Mouse (Mus musculus): Measurements from ENCODE around the gene Zfp638. TPM values are rescaled to one million over a fixed set of nuclear protein-coding genes. Genes with fewer than 3 reads are reported as not detected.

Zfp638 gene
- total and polyA plus RNA-seq, 2 experiments: 5.0 to 47.0 TPM

GRCm38 (mm10) chr6:83891251-83891650, 24.3 kb downstream of the Zfp638 start:
- Histone ChIP-seq H3K4me1 (ENCODE audit: control insufficient read depth, insufficient read depth, low read length) (no peaks in the 10 kb centered on the region), H3K27ac (replicated peaks; ENCODE audit: insufficient read depth, low read depth, low read length) (no peak overlapping the region), H3K4me3 (ENCODE audit: insufficient read depth, low read depth, low read length) (no peak overlapping the region), H3K9ac (ENCODE audit: low read depth, low read length) (no peak overlapping the region), H3K27me3 (ENCODE audit: control insufficient read depth, insufficient read depth, low read length) (no peaks in the 10 kb centered on the region), H3K79me2 (ENCODE audit: control insufficient read depth, insufficient read depth, low read length) (no peaks in the 10 kb centered on the region), H3K36me3 (ENCODE audit: control insufficient read depth, insufficient read depth, low read length) (no peaks in the 10 kb centered on the region)
- DNase-seq (ENCODE audit: extremely low read depth, low read depth, low spot score): no peak
- WGBS: 86% methylated on average over 5 of the region's 5 CpGs
- TF ChIP-seq CTCF (IDR thresholded peaks at IDR 0.05; ENCODE audit: low read depth, low read length) (no peak), POLR2A (IDR thresholded peaks at IDR 0.05; ENCODE audit: extremely low read depth, insufficient read depth, low read length) (no peak)

GRCm38 (mm10) chr6:83891687-83892086, 24.8 kb downstream of the Zfp638 start:
- no peaks in the 10 kb centered on the region for H3K36me3 ChIP-seq (ENCODE audit: control insufficient read depth, insufficient read depth, low read length)
- no peak overlapping the region for H3K9ac ChIP-seq (ENCODE audit: low read depth, low read length)
- no peak for DNase-seq (ENCODE audit: extremely low read depth, low read depth, low spot score)
- no peak overlapping the region for H3K27ac ChIP-seq (replicated peaks; ENCODE audit: insufficient read depth, low read depth, low read length)
- TF ChIP-seq CTCF (IDR thresholded peaks at IDR 0.05; ENCODE audit: low read depth, low read length): no peak
- no peak for TF ChIP-seq POLR2A (IDR thresholded peaks at IDR 0.05; ENCODE audit: extremely low read depth, insufficient read depth, low read length)
- 92% methylated on average over 2 of the region's 2 CpGs for WGBS
- no peaks in the 10 kb centered on the region for H3K4me1 ChIP-seq (ENCODE audit: control insufficient read depth, insufficient read depth, low read length)
- H3K27me3 ChIP-seq (ENCODE audit: control insufficient read depth, insufficient read depth, low read length): no peaks in the 10 kb centered on the region
- no peaks in the 10 kb centered on the region for H3K79me2 ChIP-seq (ENCODE audit: control insufficient read depth, insufficient read depth, low read length)
- H3K4me3 ChIP-seq (ENCODE audit: insufficient read depth, low read depth, low read length): no peak overlapping the region

GRCm38 (mm10) chr6:83893086-83893485, 26.2 kb downstream of the Zfp638 start:
- no peaks in the 10 kb centered on the region for H3K4me1 ChIP-seq (ENCODE audit: control insufficient read depth, insufficient read depth, low read length)
- no peaks in the 10 kb centered on the region for H3K36me3 ChIP-seq (ENCODE audit: control insufficient read depth, insufficient read depth, low read length)
- H3K79me2 ChIP-seq (ENCODE audit: control insufficient read depth, insufficient read depth, low read length): no peaks in the 10 kb centered on the region
- no peak overlapping the region for H3K4me3 ChIP-seq (ENCODE audit: insufficient read depth, low read depth, low read length)
- H3K27ac ChIP-seq (replicated peaks; ENCODE audit: insufficient read depth, low read depth, low read length): no peak overlapping the region
- TF ChIP-seq POLR2A (IDR thresholded peaks at IDR 0.05; ENCODE audit: extremely low read depth, insufficient read depth, low read length) (no peak), CTCF (IDR thresholded peaks at IDR 0.05; ENCODE audit: low read depth, low read length) (no peak)
- H3K27me3 ChIP-seq (ENCODE audit: control insufficient read depth, insufficient read depth, low read length): no peaks in the 10 kb centered on the region
- no peak for DNase-seq (ENCODE audit: extremely low read depth, low read depth, low spot score)
- WGBS: 100% methylated on average over 1 of the region's 1 CpGs
- H3K9ac ChIP-seq (ENCODE audit: low read depth, low read length): no peak overlapping the region

- Histone ChIP-seq H3K4me3 (ENCODE audit: insufficient read depth, low read depth, low read length) (no peak overlapping the region), H3K79me2 (ENCODE audit: control insufficient read depth, insufficient read depth, low read length) (no peaks in the 10 kb centered on the region), H3K27me3 (ENCODE audit: control insufficient read depth, insufficient read depth, low read length) (no peaks in the 10 kb centered on the region), H3K4me1 (ENCODE audit: control insufficient read depth, insufficient read depth, low read length) (no peaks in the 10 kb centered on the region), H3K27ac (replicated peaks; ENCODE audit: insufficient read depth, low read depth, low read length) (no peak overlapping the region), H3K36me3 (ENCODE audit: control insufficient read depth, insufficient read depth, low read length) (no peaks in the 10 kb centered on the region), H3K9ac (ENCODE audit: low read depth, low read length) (no peak overlapping the region)
- 94% methylated on average over 1 of the region's 1 CpGs for WGBS
- TF ChIP-seq CTCF (IDR thresholded peaks at IDR 0.05; ENCODE audit: low read depth, low read length): no peak
- no peak for TF ChIP-seq POLR2A (IDR thresholded peaks at IDR 0.05; ENCODE audit: extremely low read depth, insufficient read depth, low read length)
- no peak for DNase-seq (ENCODE audit: extremely low read depth, low read depth, low spot score)
Measured at GRCm38 (mm10) chr6:83893584-83893983, 26.7 kb downstream of the Zfp638 start.

- no peaks in the 10 kb centered on the region for H3K27me3 ChIP-seq (ENCODE audit: control insufficient read depth, insufficient read depth, low read length)
Measured at GRCm38 (mm10) chr6:83899142-83899541, 32.2 kb downstream of the Zfp638 start.

GRCm38 (mm10) chr6:83905276-83905675, 38.4 kb downstream of the Zfp638 start:
- no peak overlapping the region for H3K4me3 ChIP-seq (ENCODE audit: insufficient read depth, low read depth, low read length)
- DNase-seq (ENCODE audit: extremely low read depth, low read depth, low spot score): peak; percentile 21
- no peaks in the 10 kb centered on the region for H3K79me2 ChIP-seq (ENCODE audit: control insufficient read depth, insufficient read depth, low read length)
- no peaks in the 10 kb centered on the region for H3K27me3 ChIP-seq (ENCODE audit: control insufficient read depth, insufficient read depth, low read length)
- no peak overlapping the region for H3K9ac ChIP-seq (ENCODE audit: low read depth, low read length)
- 34% methylated on average over 1 of the region's 1 CpGs for WGBS
- H3K36me3 ChIP-seq (ENCODE audit: control insufficient read depth, insufficient read depth, low read length): no peaks in the 10 kb centered on the region
- no peak for TF ChIP-seq POLR2A (IDR thresholded peaks at IDR 0.05; ENCODE audit: extremely low read depth, insufficient read depth, low read length)
- H3K4me1 ChIP-seq (ENCODE audit: control insufficient read depth, insufficient read depth, low read length): peaks cover 3% of the 10 kb centered on the region; the same call in 1 of the 2 replicates
- H3K27ac ChIP-seq (replicated peaks; ENCODE audit: insufficient read depth, low read depth, low read length): no peak overlapping the region

More at GRCm38 (mm10) chr6:83899142-83899541, 32.2 kb downstream of the Zfp638 start:
- no peaks in the 10 kb centered on the region for H3K79me2 ChIP-seq (ENCODE audit: control insufficient read depth, insufficient read depth, low read length)
- no peak overlapping the region for H3K4me3 ChIP-seq (ENCODE audit: insufficient read depth, low read depth, low read length)
- 71% methylated on average over 4 of the region's 4 CpGs for WGBS
- H3K27ac ChIP-seq (replicated peaks; ENCODE audit: insufficient read depth, low read depth, low read length): no peak overlapping the region
- no peak for TF ChIP-seq CTCF (IDR thresholded peaks at IDR 0.05; ENCODE audit: low read depth, low read length)
- TF ChIP-seq POLR2A (IDR thresholded peaks at IDR 0.05; ENCODE audit: extremely low read depth, insufficient read depth, low read length): no peak
- DNase-seq (ENCODE audit: extremely low read depth, low read depth, low spot score): no peak
- H3K9ac ChIP-seq (ENCODE audit: low read depth, low read length): no peak overlapping the region
- H3K4me1 ChIP-seq (ENCODE audit: control insufficient read depth, insufficient read depth, low read length): no peaks in the 10 kb centered on the region
- H3K36me3 ChIP-seq (ENCODE audit: control insufficient read depth, insufficient read depth, low read length): no peaks in the 10 kb centered on the region

Measured in liver, adult 2 months (tissue).